Mouse (Mus musculus): Measurements from ENCODE around the gene Il11. TPM values are rescaled to one million over a fixed set of nuclear protein-coding genes. Genes with fewer than 3 reads are reported as not detected.

Il11 gene
- polyA plus RNA-seq, 2 experiments, result 0.22 to 0.33 TPM

DNA sequence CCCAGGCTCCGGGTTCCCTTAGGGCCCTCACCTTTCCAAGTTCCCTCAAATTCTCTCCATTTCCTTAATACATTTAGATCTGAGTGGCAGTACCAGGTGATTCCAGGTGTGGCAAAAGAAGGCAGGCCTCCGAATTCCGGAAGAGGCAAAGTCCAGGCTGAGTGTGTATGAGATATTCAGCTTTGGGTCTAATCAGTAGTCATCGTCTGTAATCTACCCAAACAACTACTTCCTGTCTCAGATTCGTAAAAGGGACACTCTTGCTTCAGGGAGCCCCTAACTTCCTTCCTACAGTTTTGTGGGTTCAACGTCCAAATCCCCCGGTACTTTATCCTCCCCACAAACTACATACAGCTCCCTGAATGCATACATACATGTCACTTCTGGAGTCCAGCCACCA, 57.5 kb downstream of the Il11 start, which contains the start of gene Tmem150b:
Gene Tmem150b (minus strand): TSS at position 81 of the 400 bp plus-strand sequence.
- 80% methylated on average over 7 of the region's 7 CpGs for WGBS
- Histone ChIP-seq H3K27ac (replicated peaks; ENCODE audit: low read depth, low read length) (no peak within 1 kb of the TSS), H3K27me3 (ENCODE audit: control insufficient read depth, insufficient read depth, low read length) (no peaks in the 10 kb centered on the region), H3K9me3 (ENCODE audit: control insufficient read depth, low read length) (no peaks in the 10 kb centered on the region), H3K4me2 (replicated peaks; ENCODE audit: low read depth, low read length, severe bottlenecking) (no peak within 1 kb of the TSS), H3K9ac (ENCODE audit: low read depth, low read length, severe bottlenecking) (no peak within 1 kb of the TSS), H3K36me3 (ENCODE audit: control insufficient read depth, insufficient read depth, low read length) (no peaks in the 10 kb centered on the region), H3K4me1 (ENCODE audit: control insufficient read depth, insufficient read depth, low read length) (no peaks in the 10 kb centered on the region), H3K4me3 (replicated peaks; ENCODE audit: low read length) (no peak within 1 kb of the TSS)
- ATAC-seq (ENCODE audit: low FRiP score, low read depth) (no peak), DNase-seq (ENCODE audit: low spot score) (no peak)
- TF ChIP-seq POLR2A (IDR thresholded peaks at IDR 0.05; ENCODE audit: borderline replicate concordance, extremely low read depth, insufficient read depth, insufficient read length), result no peak

GRCm38 (mm10) chr7:4724359-4724758, 58.3 kb downstream of the Il11 start:
- Histone ChIP-seq H3K27ac (replicated peaks; ENCODE audit: low read depth, low read length) (no peak overlapping the region), H3K9ac (ENCODE audit: low read depth, low read length, severe bottlenecking) (no peak overlapping the region), H3K4me2 (replicated peaks; ENCODE audit: low read depth, low read length, severe bottlenecking) (no peak overlapping the region), H3K9me3 (ENCODE audit: control insufficient read depth, low read length) (no peaks in the 10 kb centered on the region), H3K36me3 (ENCODE audit: control insufficient read depth, insufficient read depth, low read length) (no peaks in the 10 kb centered on the region), H3K4me3 (replicated peaks; ENCODE audit: low read length) (no peak overlapping the region), H3K4me1 (ENCODE audit: control insufficient read depth, insufficient read depth, low read length) (no peaks in the 10 kb centered on the region), H3K27me3 (ENCODE audit: control insufficient read depth, insufficient read depth, low read length) (no peaks in the 10 kb centered on the region)
- DNase-seq (ENCODE audit: low spot score) (no peak), ATAC-seq (ENCODE audit: low FRiP score, low read depth) (no peak)
- no peak for TF ChIP-seq POLR2A (IDR thresholded peaks at IDR 0.05; ENCODE audit: borderline replicate concordance, extremely low read depth, insufficient read depth, insufficient read length)
- 62% methylated on average over 3 of the region's 3 CpGs for WGBS

DNA sequence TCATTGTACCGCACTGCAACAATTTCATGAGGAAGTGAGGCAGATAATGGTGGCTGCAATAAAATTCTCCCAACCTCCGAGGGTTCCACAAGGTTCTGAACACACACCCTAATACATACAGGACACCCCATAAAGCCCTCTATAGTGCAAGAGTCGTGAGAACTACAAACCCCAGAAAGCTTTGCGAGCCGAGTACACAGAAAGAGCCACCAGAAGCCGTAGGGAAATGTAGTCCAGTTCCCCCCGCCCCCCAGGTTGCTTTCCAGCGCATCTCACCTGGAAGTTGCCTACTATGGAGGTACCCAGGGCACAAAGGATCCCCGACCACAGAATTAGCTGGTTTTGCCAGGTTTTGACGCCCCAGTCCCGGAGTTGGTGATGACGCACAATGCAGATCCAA, 59.2 kb downstream of the Il11 start:
- 36% methylated on average over 12 of the region's 12 CpGs for WGBS
- Histone ChIP-seq H3K4me2 (replicated peaks; ENCODE audit: low read depth, low read length, severe bottlenecking) (peak overlapping the region; percentile 43), H3K27ac (replicated peaks; ENCODE audit: low read depth, low read length) (no peak overlapping the region), H3K4me3 (replicated peaks; ENCODE audit: low read length) (peak overlapping the region; percentile 28), H3K27me3 (ENCODE audit: control insufficient read depth, insufficient read depth, low read length) (no peaks in the 10 kb centered on the region), H3K9ac (ENCODE audit: low read depth, low read length, severe bottlenecking) (peak overlapping the region; percentile 40; the same call in 1 of the 2 replicates), H3K9me3 (ENCODE audit: control insufficient read depth, low read length) (no peaks in the 10 kb centered on the region), H3K36me3 (ENCODE audit: control insufficient read depth, insufficient read depth, low read length) (no peaks in the 10 kb centered on the region), H3K4me1 (ENCODE audit: control insufficient read depth, insufficient read depth, low read length) (no peaks in the 10 kb centered on the region)
- no peak for TF ChIP-seq POLR2A (IDR thresholded peaks at IDR 0.05; ENCODE audit: borderline replicate concordance, extremely low read depth, insufficient read depth, insufficient read length)
- DNase-seq (ENCODE audit: low spot score), result no peak
- ATAC-seq (ENCODE audit: low FRiP score, low read depth), result no peak; the same call in 1 of the 2 replicates

Other genes with a start within 250 kb of the Il11 start
- gene Syt5, start 235.3 kb downstream of the Il11 start, polyA plus RNA-seq (2012; rRNA removed), result 3.9 and 4.2 TPM in 2 replicates
- 3.4 and 4.3 TPM in 2 replicates for gene Syt5, start 235.3 kb downstream of the Il11 start, polyA plus RNA-seq (2014; fragmentation: Nextera tagmentation; extraction: Ambion mirVana)
- gene Ptprh, start 178.8 kb downstream of the Il11 start, polyA plus RNA-seq (2012; rRNA removed), result 0.03 and 0.26 TPM in 2 replicates
- gene Ptprh, start 178.8 kb downstream of the Il11 start, polyA plus RNA-seq (2014; fragmentation: Nextera tagmentation; extraction: Ambion mirVana), result not detected in 2 replicates
- gene Tmem86b, start 151.4 kb downstream of the Il11 start, polyA plus RNA-seq (2012; rRNA removed), result 17.2 and 23.1 TPM in 2 replicates
- gene Tmem86b, start 151.4 kb downstream of the Il11 start, polyA plus RNA-seq (2014; fragmentation: Nextera tagmentation; extraction: Ambion mirVana), result 1.4 and 2.3 TPM in 2 replicates
- 86.9 and 112 TPM in 2 replicates for gene Ppp6r1, start 123.8 kb downstream of the Il11 start, polyA plus RNA-seq (2012; rRNA removed)
- gene Ppp6r1, start 123.8 kb downstream of the Il11 start, polyA plus RNA-seq (2014; fragmentation: Nextera tagmentation; extraction: Ambion mirVana), result 7.9 and 8.7 TPM in 2 replicates
- gene Hspbp1, start 97.8 kb downstream of the Il11 start, polyA plus RNA-seq (2012; rRNA removed), result 55.6 and 72.9 TPM in 2 replicates
- 77.5 and 82.5 TPM in 2 replicates for gene Hspbp1, start 97.8 kb downstream of the Il11 start, polyA plus RNA-seq (2014; fragmentation: Nextera tagmentation; extraction: Ambion mirVana)
- 26.4 and 33.0 TPM in 2 replicates for gene Brsk1, start 92.3 kb downstream of the Il11 start, polyA plus RNA-seq (2012; rRNA removed)
- 1.3 and 1.7 TPM in 2 replicates for gene Brsk1, start 92.3 kb downstream of the Il11 start, polyA plus RNA-seq (2014; fragmentation: Nextera tagmentation; extraction: Ambion mirVana)
- gene Tmem150b, start 57.6 kb downstream of the Il11 start, polyA plus RNA-seq (2012; rRNA removed), result 0.17 and 0.24 TPM in 2 replicates
- gene Tmem150b, start 57.6 kb downstream of the Il11 start, polyA plus RNA-seq (2014; fragmentation: Nextera tagmentation; extraction: Ambion mirVana), result 0.17 and 0.46 TPM in 2 replicates
- 161 and 223 TPM in 2 replicates for gene Kmt5c, start 42.7 kb downstream of the Il11 start, polyA plus RNA-seq (2012; rRNA removed)
- gene Kmt5c, start 42.7 kb downstream of the Il11 start, polyA plus RNA-seq (2014; fragmentation: Nextera tagmentation; extraction: Ambion mirVana), result 44.4 and 51.2 TPM in 2 replicates
- gene Cox6b2, start 29.8 kb downstream of the Il11 start, polyA plus RNA-seq (2012; rRNA removed), result 91.7 and 127 TPM in 2 replicates
- 44.7 and 48.9 TPM in 2 replicates for gene Cox6b2, start 29.8 kb downstream of the Il11 start, polyA plus RNA-seq (2014; fragmentation: Nextera tagmentation; extraction: Ambion mirVana)
- 0.03 TPM in 1 of 2 replicates, not detected in the other for gene Fam71e2, start 11.6 kb downstream of the Il11 start, polyA plus RNA-seq (2012; rRNA removed)
- not detected in 2 replicates for gene Fam71e2, start 11.6 kb downstream of the Il11 start, polyA plus RNA-seq (2014; fragmentation: Nextera tagmentation; extraction: Ambion mirVana)
- not detected in 2 replicates for gene Tmem190, start 78 bp upstream of the Il11 start, polyA plus RNA-seq (2012; rRNA removed)
- gene Tmem190, start 78 bp upstream of the Il11 start, polyA plus RNA-seq (2014; fragmentation: Nextera tagmentation; extraction: Ambion mirVana), result not detected in 2 replicates
- 10.1 and 15.2 TPM in 2 replicates for gene Tmem238, start 6.8 kb upstream of the Il11 start, polyA plus RNA-seq (2012; rRNA removed)
- 8.1 and 9.6 TPM in 2 replicates for gene Tmem238, start 6.8 kb upstream of the Il11 start, polyA plus RNA-seq (2014; fragmentation: Nextera tagmentation; extraction: Ambion mirVana)
- 486 and 665 TPM in 2 replicates for gene Rpl28, start 10.0 kb upstream of the Il11 start, polyA plus RNA-seq (2012; rRNA removed)
- gene Rpl28, start 10.0 kb upstream of the Il11 start, polyA plus RNA-seq (2014; fragmentation: Nextera tagmentation; extraction: Ambion mirVana), result 253 and 275 TPM in 2 replicates
- 515 and 618 TPM in 2 replicates for gene Ube2s, start 29.7 kb upstream of the Il11 start, polyA plus RNA-seq (2012; rRNA removed)
- 366 and 368 TPM in 2 replicates for gene Ube2s, start 29.7 kb upstream of the Il11 start, polyA plus RNA-seq (2014; fragmentation: Nextera tagmentation; extraction: Ambion mirVana)
- 4.2 and 5.1 TPM in 2 replicates for gene Shisa7, start 61.8 kb upstream of the Il11 start, polyA plus RNA-seq (2012; rRNA removed)
- 0.43 and 0.54 TPM in 2 replicates for gene Shisa7, start 61.8 kb upstream of the Il11 start, polyA plus RNA-seq (2014; fragmentation: Nextera tagmentation; extraction: Ambion mirVana)
- gene Isoc2b, start 87.4 kb upstream of the Il11 start, polyA plus RNA-seq (2012; rRNA removed), result 7.4 and 11.0 TPM in 2 replicates
- gene Isoc2b, start 87.4 kb upstream of the Il11 start, polyA plus RNA-seq (2014; fragmentation: Nextera tagmentation; extraction: Ambion mirVana), result 9.7 and 9.9 TPM in 2 replicates
- 13.6 and 16.7 TPM in 2 replicates for gene Isoc2a, start 94.3 kb upstream of the Il11 start, polyA plus RNA-seq (2012; rRNA removed)
- gene Isoc2a, start 94.3 kb upstream of the Il11 start, polyA plus RNA-seq (2014; fragmentation: Nextera tagmentation; extraction: Ambion mirVana), result 1.1 and 1.3 TPM in 2 replicates
- 0.15 and 0.22 TPM in 2 replicates for gene Gm36210, start 123.7 kb upstream of the Il11 start, polyA plus RNA-seq (2012; rRNA removed)
- not detected in 2 replicates for gene Gm36210, start 123.7 kb upstream of the Il11 start, polyA plus RNA-seq (2014; fragmentation: Nextera tagmentation; extraction: Ambion mirVana)
- 13.4 and 22.3 TPM in 2 replicates for gene Zfp628, start 132.4 kb upstream of the Il11 start, polyA plus RNA-seq (2012; rRNA removed)
- 4.0 and 4.6 TPM in 2 replicates for gene Zfp628, start 132.4 kb upstream of the Il11 start, polyA plus RNA-seq (2014; fragmentation: Nextera tagmentation; extraction: Ambion mirVana)
- gene Nat14, start 139.2 kb upstream of the Il11 start, polyA plus RNA-seq (2012; rRNA removed), result 7.6 and 10.0 TPM in 2 replicates
- gene Nat14, start 139.2 kb upstream of the Il11 start, polyA plus RNA-seq (2014; fragmentation: Nextera tagmentation; extraction: Ambion mirVana), result 0.92 and 1.9 TPM in 2 replicates
- gene Ssc5d, start 142.9 kb upstream of the Il11 start, polyA plus RNA-seq (2012; rRNA removed), result 38.1 and 48.4 TPM in 2 replicates
- gene Ssc5d, start 142.9 kb upstream of the Il11 start, polyA plus RNA-seq (2014; fragmentation: Nextera tagmentation; extraction: Ambion mirVana), result 13.2 and 13.6 TPM in 2 replicates
- gene Sbk2, start 181.5 kb upstream of the Il11 start, polyA plus RNA-seq (2012; rRNA removed), result 0.45 and 0.74 TPM in 2 replicates
- 0.37 and 1.1 TPM in 2 replicates for gene Sbk2, start 181.5 kb upstream of the Il11 start, polyA plus RNA-seq (2014; fragmentation: Nextera tagmentation; extraction: Ambion mirVana)
- 0.15 and 0.28 TPM in 2 replicates for gene Sbk3, start 188.3 kb upstream of the Il11 start, polyA plus RNA-seq (2012; rRNA removed)
- gene Sbk3, start 188.3 kb upstream of the Il11 start, polyA plus RNA-seq (2014; fragmentation: Nextera tagmentation; extraction: Ambion mirVana), result 0.06 and 0.12 TPM in 2 replicates
- gene Zfp579, start 213.3 kb upstream of the Il11 start, polyA plus RNA-seq (2012; rRNA removed), result 97.6 and 196 TPM in 2 replicates
- gene Zfp579, start 213.3 kb upstream of the Il11 start, polyA plus RNA-seq (2014; fragmentation: Nextera tagmentation; extraction: Ambion mirVana), result 30.3 and 39.0 TPM in 2 replicates
- gene Zfp524, start 231.6 kb upstream of the Il11 start, polyA plus RNA-seq (2012; rRNA removed), result 17.0 and 20.9 TPM in 2 replicates
- gene Zfp524, start 231.6 kb upstream of the Il11 start, polyA plus RNA-seq (2014; fragmentation: Nextera tagmentation; extraction: Ambion mirVana), result 12.1 and 16.7 TPM in 2 replicates
- 42.4 and 50.8 TPM in 2 replicates for gene Fiz1, start 231.8 kb upstream of the Il11 start, polyA plus RNA-seq (2012; rRNA removed)
- 37.5 and 42.0 TPM in 2 replicates for gene Fiz1, start 231.8 kb upstream of the Il11 start, polyA plus RNA-seq (2014; fragmentation: Nextera tagmentation; extraction: Ambion mirVana)
- not detected in 2 replicates for gene Gm44973, start 232.6 kb upstream of the Il11 start, polyA plus RNA-seq (2012; rRNA removed)
- 0.57 and 1.9 TPM in 2 replicates for gene Gm44973, start 232.6 kb upstream of the Il11 start, polyA plus RNA-seq (2014; fragmentation: Nextera tagmentation; extraction: Ambion mirVana)
- 53.2 and 72.3 TPM in 2 replicates for gene Zfp865, start 237.5 kb upstream of the Il11 start, polyA plus RNA-seq (2012; rRNA removed)
- gene Zfp865, start 237.5 kb upstream of the Il11 start, polyA plus RNA-seq (2014; fragmentation: Nextera tagmentation; extraction: Ambion mirVana), result 6.6 and 7.8 TPM in 2 replicates
- 48.1 and 49.4 TPM in 2 replicates for gene Ccdc106, start 237.7 kb upstream of the Il11 start, polyA plus RNA-seq (2012; rRNA removed)
- 36.7 and 37.3 TPM in 2 replicates for gene Ccdc106, start 237.7 kb upstream of the Il11 start, polyA plus RNA-seq (2014; fragmentation: Nextera tagmentation; extraction: Ambion mirVana)